Mouse (Mus musculus): ENCODE results near the gene Sorcs3.

Sorcs3 gene

DNA sequence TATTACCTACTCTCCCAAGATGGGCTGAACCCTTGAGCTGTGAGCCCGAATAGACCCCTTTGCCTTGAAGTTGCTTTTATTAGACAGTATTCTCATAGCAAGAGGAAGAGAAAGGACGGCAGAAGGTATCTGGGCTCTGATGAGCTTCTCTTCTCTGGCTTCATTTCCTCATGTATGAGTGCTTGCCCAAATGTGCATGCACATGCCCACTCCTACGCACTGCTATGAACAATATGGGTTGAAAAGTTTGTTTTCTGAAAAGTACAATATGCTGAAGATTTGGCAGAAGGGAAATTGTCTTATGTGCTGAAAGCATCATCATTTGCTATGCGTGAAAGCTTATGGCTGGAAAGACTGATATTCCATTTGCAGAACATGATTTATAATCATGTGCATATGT lies 223.4 kb downstream of the Sorcs3 start:
- no peak overlapping the region for H3K4me3 ChIP-seq (replicated peaks; ENCODE audit: low read length)
- no peaks in the 10 kb centered on the region for H3K36me3 ChIP-seq (ENCODE audit: insufficient read depth, low read length)
- H3K27me3 ChIP-seq (ENCODE audit: insufficient read depth, low read length): no peaks in the 10 kb centered on the region

GRCm38 (mm10) chr19:48429755-48430154 lies 223.9 kb downstream of the Sorcs3 start:
- H3K36me3 ChIP-seq (ENCODE audit: insufficient read depth, low read length): no peaks in the 10 kb centered on the region
- H3K4me1 ChIP-seq (replicated peaks; ENCODE audit: low read depth, low read length): no peaks in the 10 kb centered on the region
- no peak overlapping the region for H3K4me3 ChIP-seq (replicated peaks; ENCODE audit: low read length)
- H3K27me3 ChIP-seq (ENCODE audit: insufficient read depth, low read length): no peaks in the 10 kb centered on the region
- no peak for TF ChIP-seq CTCF (conservative IDR thresholded peaks at IDR 0.05; ENCODE audit: low read length)
- no peak for TF ChIP-seq NANOG (IDR thresholded peaks at IDR 0.05; ENCODE audit: borderline replicate concordance, low read length)
- no peak for TF ChIP-seq POU5F1 (IDR thresholded peaks at IDR 0.05; ENCODE audit: borderline replicate concordance, low read length)
- no peaks in the 10 kb centered on the region for H3K9me3 ChIP-seq (ENCODE audit: low read length)

More for the DNA sequence above, 223.4 kb downstream of the Sorcs3 start:
- H3K9me3 ChIP-seq (ENCODE audit: low read length): no peaks in the 10 kb centered on the region
- TF ChIP-seq NANOG (IDR thresholded peaks at IDR 0.05; ENCODE audit: borderline replicate concordance, low read length) (no peak), POU5F1 (IDR thresholded peaks at IDR 0.05; ENCODE audit: borderline replicate concordance, low read length) (no peak), CTCF (conservative IDR thresholded peaks at IDR 0.05; ENCODE audit: low read length) (no peak)
- no peaks in the 10 kb centered on the region for H3K4me1 ChIP-seq (replicated peaks; ENCODE audit: low read depth, low read length)

DNA sequence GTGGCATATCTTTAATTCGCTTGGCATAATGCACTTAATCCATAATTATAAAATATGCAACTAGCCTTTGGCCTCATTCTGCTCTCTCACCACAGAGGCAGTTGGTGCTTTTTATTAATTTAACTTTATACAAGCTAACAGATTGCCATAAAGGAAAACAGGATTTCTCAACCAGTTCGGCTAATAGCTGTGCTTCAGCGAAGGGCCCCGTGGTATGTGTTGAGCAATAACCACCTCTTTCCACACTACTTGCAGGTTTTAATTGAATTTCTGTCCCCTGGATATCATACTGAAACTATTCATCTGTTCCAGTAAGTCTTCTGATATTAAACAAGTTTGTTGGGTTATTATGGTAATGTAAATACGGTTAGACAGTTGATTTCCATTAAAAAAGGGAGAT lies 224.5 kb downstream of the Sorcs3 start:
- TF ChIP-seq POU5F1 (IDR thresholded peaks at IDR 0.05; ENCODE audit: borderline replicate concordance, low read length): no peak
- TF ChIP-seq NANOG (IDR thresholded peaks at IDR 0.05; ENCODE audit: borderline replicate concordance, low read length): no peak
- TF ChIP-seq CTCF (conservative IDR thresholded peaks at IDR 0.05; ENCODE audit: low read length): no peak
- Histone ChIP-seq H3K4me3 (replicated peaks; ENCODE audit: low read length) (no peak overlapping the region), H3K4me1 (replicated peaks; ENCODE audit: low read depth, low read length) (no peaks in the 10 kb centered on the region), H3K27me3 (ENCODE audit: insufficient read depth, low read length) (no peaks in the 10 kb centered on the region), H3K36me3 (ENCODE audit: insufficient read depth, low read length) (no peaks in the 10 kb centered on the region), H3K9me3 (ENCODE audit: low read length) (no peaks in the 10 kb centered on the region)

GRCm38 (mm10) chr19:48438450-48438849 lies 232.6 kb downstream of the Sorcs3 start:
- Histone ChIP-seq H3K9me3 (ENCODE audit: low read length) (no peaks in the 10 kb centered on the region), H3K27me3 (ENCODE audit: insufficient read depth, low read length) (no peaks in the 10 kb centered on the region), H3K36me3 (ENCODE audit: insufficient read depth, low read length) (no peaks in the 10 kb centered on the region), H3K4me3 (replicated peaks; ENCODE audit: low read length) (no peak overlapping the region), H3K4me1 (replicated peaks; ENCODE audit: low read depth, low read length) (no peaks in the 10 kb centered on the region)
- TF ChIP-seq POU5F1 (IDR thresholded peaks at IDR 0.05; ENCODE audit: borderline replicate concordance, low read length): no peak
- TF ChIP-seq NANOG (IDR thresholded peaks at IDR 0.05; ENCODE audit: borderline replicate concordance, low read length): no peak
- TF ChIP-seq CTCF (conservative IDR thresholded peaks at IDR 0.05; ENCODE audit: low read length): no peak

DNA sequence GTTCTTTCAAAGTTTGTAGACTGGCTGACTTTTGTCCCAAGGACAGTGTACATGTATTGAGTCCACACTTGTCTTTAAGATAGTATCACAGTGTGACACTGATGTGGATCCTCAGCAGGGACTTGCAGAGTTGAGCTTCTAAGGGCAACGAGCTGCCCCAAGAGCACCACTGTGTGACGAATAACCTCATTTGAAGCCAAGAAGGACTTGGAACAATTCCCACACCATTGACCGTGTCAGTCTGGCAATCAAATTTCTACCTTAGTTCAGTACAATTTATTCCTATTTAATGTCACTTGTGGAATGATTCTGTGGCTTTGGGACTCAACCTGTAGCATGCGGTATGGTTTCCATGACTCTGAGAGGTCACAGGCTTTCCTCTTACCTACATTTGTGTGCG lies 255.3 kb downstream of the Sorcs3 start:
- Histone ChIP-seq H3K27me3 (ENCODE audit: insufficient read depth, low read length) (no peaks in the 10 kb centered on the region), H3K36me3 (ENCODE audit: insufficient read depth, low read length) (no peaks in the 10 kb centered on the region), H3K4me1 (replicated peaks; ENCODE audit: low read depth, low read length) (no peaks in the 10 kb centered on the region), H3K9me3 (ENCODE audit: low read length) (no peaks in the 10 kb centered on the region), H3K4me3 (replicated peaks; ENCODE audit: low read length) (no peak overlapping the region)
- TF ChIP-seq CTCF (conservative IDR thresholded peaks at IDR 0.05; ENCODE audit: low read length) (no peak), POU5F1 (IDR thresholded peaks at IDR 0.05; ENCODE audit: borderline replicate concordance, low read length) (no peak), NANOG (IDR thresholded peaks at IDR 0.05; ENCODE audit: borderline replicate concordance, low read length) (no peak)

- no peak overlapping the region for H3K4me3 ChIP-seq (replicated peaks; ENCODE audit: low read length)
- no peaks in the 10 kb centered on the region for H3K9me3 ChIP-seq (ENCODE audit: low read length)
- no peaks in the 10 kb centered on the region for H3K4me1 ChIP-seq (replicated peaks; ENCODE audit: low read depth, low read length)
- H3K36me3 ChIP-seq (ENCODE audit: insufficient read depth, low read length): no peaks in the 10 kb centered on the region
- H3K27me3 ChIP-seq (ENCODE audit: insufficient read depth, low read length): no peaks in the 10 kb centered on the region
- TF ChIP-seq CTCF (conservative IDR thresholded peaks at IDR 0.05; ENCODE audit: low read length): no peak
- TF ChIP-seq NANOG (IDR thresholded peaks at IDR 0.05; ENCODE audit: borderline replicate concordance, low read length): no peak
These were observed 256.6 kb downstream of the Sorcs3 start for GRCm38 (mm10) chr19:48462426-48462825.

GRCm38 (mm10) chr19:48463494-48463893 lies 257.7 kb downstream of the Sorcs3 start:
- H3K36me3 ChIP-seq (ENCODE audit: insufficient read depth, low read length): no peaks in the 10 kb centered on the region
- TF ChIP-seq POU5F1 (IDR thresholded peaks at IDR 0.05; ENCODE audit: borderline replicate concordance, low read length) (no peak), CTCF (conservative IDR thresholded peaks at IDR 0.05; ENCODE audit: low read length) (no peak), NANOG (IDR thresholded peaks at IDR 0.05; ENCODE audit: borderline replicate concordance, low read length) (no peak)
- no peaks in the 10 kb centered on the region for H3K27me3 ChIP-seq (ENCODE audit: insufficient read depth, low read length)
- no peak overlapping the region for H3K4me3 ChIP-seq (replicated peaks; ENCODE audit: low read length)
- no peaks in the 10 kb centered on the region for H3K9me3 ChIP-seq (ENCODE audit: low read length)
- H3K4me1 ChIP-seq (replicated peaks; ENCODE audit: low read depth, low read length): no peaks in the 10 kb centered on the region

DNA sequence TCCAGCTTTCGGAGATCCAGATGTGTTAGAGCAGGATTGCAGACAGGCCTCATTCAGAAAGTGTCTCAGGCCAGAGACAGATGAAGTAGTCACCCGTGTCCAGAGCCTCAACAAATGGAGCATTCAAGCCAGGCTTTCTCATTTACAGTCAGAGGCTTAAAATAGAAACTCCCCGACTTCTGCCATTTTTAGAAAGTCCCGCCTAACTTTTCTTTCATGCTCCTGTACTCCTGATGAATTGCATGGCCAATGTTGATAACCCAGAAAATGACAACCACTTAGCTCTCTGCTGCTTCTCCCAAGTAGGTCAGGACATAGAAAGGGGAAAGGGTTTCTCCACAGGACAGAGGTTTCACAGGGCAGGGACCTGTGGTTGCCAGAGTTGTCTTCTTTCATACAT lies 261.6 kb downstream of the Sorcs3 start:
- no peaks in the 10 kb centered on the region for H3K9me3 ChIP-seq (ENCODE audit: low read length)
- no peaks in the 10 kb centered on the region for H3K36me3 ChIP-seq (ENCODE audit: insufficient read depth, low read length)
- no peak for TF ChIP-seq NANOG (IDR thresholded peaks at IDR 0.05; ENCODE audit: borderline replicate concordance, low read length)
- TF ChIP-seq CTCF (conservative IDR thresholded peaks at IDR 0.05; ENCODE audit: low read length): no peak
- no peaks in the 10 kb centered on the region for H3K27me3 ChIP-seq (ENCODE audit: insufficient read depth, low read length)
- H3K4me3 ChIP-seq (replicated peaks; ENCODE audit: low read length): no peak overlapping the region
- H3K4me1 ChIP-seq (replicated peaks; ENCODE audit: low read depth, low read length): no peaks in the 10 kb centered on the region

DNA sequence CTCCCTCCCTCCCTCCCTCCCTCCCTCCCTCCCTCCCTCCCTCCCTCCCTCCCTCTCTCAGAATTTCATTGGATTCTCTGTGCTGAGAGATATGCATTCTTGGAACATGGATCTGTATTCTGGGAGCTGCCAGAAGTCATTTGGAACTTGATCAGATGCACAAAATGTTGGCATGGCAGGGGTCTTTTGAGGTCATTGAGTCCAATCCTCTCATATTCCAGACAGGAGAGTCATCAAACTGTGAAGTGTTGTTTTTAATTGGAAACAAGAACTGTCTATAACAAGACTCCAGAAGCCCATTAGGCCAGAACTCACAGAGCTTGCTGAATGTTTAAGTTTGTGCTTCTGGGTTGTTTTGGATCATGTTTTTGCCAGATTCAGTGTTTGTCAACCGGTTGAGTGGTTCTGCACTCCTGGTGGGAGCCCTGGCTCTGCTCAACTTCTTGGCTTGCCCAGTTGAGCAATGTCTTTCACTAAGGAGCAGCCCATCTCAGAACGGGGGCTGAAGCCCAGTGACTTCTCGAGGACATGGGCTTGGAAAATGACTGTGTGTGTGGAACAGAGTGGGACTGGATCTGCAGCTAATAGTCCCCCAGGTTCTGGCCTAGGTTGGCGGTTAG lies 264.1 kb downstream of the Sorcs3 start:
- no peak overlapping the region for H3K4me3 ChIP-seq (replicated peaks; ENCODE audit: low read length)
- no peaks in the 10 kb centered on the region for H3K27me3 ChIP-seq (ENCODE audit: insufficient read depth, low read length)
- H3K9me3 ChIP-seq (ENCODE audit: low read length): no peaks in the 10 kb centered on the region
- TF ChIP-seq NANOG (IDR thresholded peaks at IDR 0.05; ENCODE audit: borderline replicate concordance, low read length): no peak
- TF ChIP-seq POU5F1 (IDR thresholded peaks at IDR 0.05; ENCODE audit: borderline replicate concordance, low read length): no peak
- no peak for TF ChIP-seq CTCF (conservative IDR thresholded peaks at IDR 0.05; ENCODE audit: low read length)
- no peaks in the 10 kb centered on the region for H3K4me1 ChIP-seq (replicated peaks; ENCODE audit: low read depth, low read length)
- no peaks in the 10 kb centered on the region for H3K36me3 ChIP-seq (ENCODE audit: insufficient read depth, low read length)
